ENCODE assay signal across 9 mouse cellular contexts in the genomic region with DNA sequence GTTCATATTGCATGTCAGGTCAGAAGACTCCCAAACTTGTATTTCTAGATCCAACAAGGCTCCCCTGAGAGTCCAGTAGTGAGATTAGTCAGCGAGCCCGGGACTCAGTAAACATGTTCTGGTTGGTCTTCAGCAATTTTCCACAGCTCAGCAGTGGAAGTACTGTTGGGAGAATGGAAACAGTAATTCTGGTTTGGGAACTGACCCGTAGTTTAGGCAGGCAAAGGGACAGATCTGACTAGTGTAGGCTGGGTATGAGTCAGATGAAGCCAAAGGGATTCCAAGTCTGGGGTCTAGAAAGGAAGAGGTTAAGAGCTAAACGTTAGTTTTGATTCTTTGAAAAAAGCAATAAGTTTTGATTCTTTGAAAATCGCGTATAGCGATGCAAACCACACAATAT. TPM values are rescaled to one million over a fixed set of nuclear protein-coding genes. Genes with fewer than 3 reads are reported as not detected.
DNase-seq lines count a peak whose midpoint lies in the region; ATAC-seq and TF ChIP-seq lines count a peak whose summit lies in the region.
"Had no signal": no experiment of that assay in that cellular context is flagged by ENCODE, and none has a peak within 500 bp of the region (broad histone marks: within the 10 kb centered on the region; RNA-seq: fewer than 3 reads in every experiment).

No protein-coding gene starts in this region.

- 3% methylated on average over 7 of the region's 7 CpGs for WGBS in lung, embryonic 15.5 days
- 14% methylated on average over 7 of the region's 7 CpGs for WGBS in embryonic facial prominence, embryonic 12.5 days
- WGBS in hindbrain, embryonic 14.5 days = 12% methylated on average over 7 of the region's 7 CpGs

- H3K9me3 ChIP-seq in lung, embryonic 15.5 days = no peaks in the 10 kb centered on the region
- no peaks in the 10 kb centered on the region for H3K9me3 ChIP-seq in embryonic facial prominence, embryonic 12.5 days
- no peaks in the 10 kb centered on the region for H3K9me3 ChIP-seq in hindbrain, embryonic 14.5 days (ENCODE audit: control insufficient read depth, low read length)

- TF ChIP-seq POLR2A in myocyte (IDR thresholded peaks at IDR 0.05; ENCODE audit: insufficient read length, low read depth) = no peak

- DNase-seq in lung, postnatal 36 days = no peak
- DNase-seq in hindbrain, embryonic 14.5 days (ENCODE audit: low spot score) = no peak
- DNase-seq in testis, postnatal 14 days (ENCODE audit: low spot score) = no peak
- DNase-seq in adrenal gland, adult 2 months = no peak
- DNase-seq in left cerebral cortex, postnatal 10 days (ENCODE audit: extremely low spot score in 1 of 2, low spot score in 2 of 2) = no peak

- H3K36me3 ChIP-seq in lung, embryonic 15.5 days = 0 out of 2 replicates have a peak, but pooled peaks cover 7% of the 10 kb centered on the region
- no peaks in the 10 kb centered on the region; the same call in 1 of the 2 replicates for H3K36me3 ChIP-seq in embryonic facial prominence, embryonic 12.5 days
- H3K36me3 ChIP-seq in hindbrain, embryonic 14.5 days (replicated peaks; ENCODE audit: control insufficient read depth, insufficient read depth) = 0 out of 2 replicates have a peak, but pooled peaks cover 4% of the 10 kb centered on the region
- H3K36me3 ChIP-seq in myocyte (ENCODE audit: control insufficient read depth, insufficient read depth) = no peaks in the 10 kb centered on the region

- intact Hi-C loops in left cerebral cortex, postnatal 10 days (cut with DNase I) = no loop called here

- peaks cover 22% of the 10 kb centered on the region for H3K4me1 ChIP-seq in lung, embryonic 15.5 days
- H3K4me1 ChIP-seq in embryonic facial prominence, embryonic 12.5 days = peaks cover 14% of the 10 kb centered on the region
- peaks cover 15% of the 10 kb centered on the region for H3K4me1 ChIP-seq in hindbrain, embryonic 14.5 days (replicated peaks; ENCODE audit: control insufficient read depth, insufficient read depth, low read length)

- peak overlapping the region; percentile 95 for H3K4me2 ChIP-seq in lung, embryonic 15.5 days
- peak overlapping the region; percentile 89 for H3K4me2 ChIP-seq in embryonic facial prominence, embryonic 12.5 days (replicated peaks)
- peak overlapping the region; percentile 92 for H3K4me2 ChIP-seq in hindbrain, embryonic 14.5 days (replicated peaks)
- peak overlapping the region; percentile 98 for H3K4me2 ChIP-seq in myocyte (ENCODE audit: low read depth)

- no peaks in the 10 kb centered on the region; the same call in 1 of the 2 replicates for H3K27me3 ChIP-seq in lung, embryonic 15.5 days
- 0 out of 2 replicates have a peak, but pooled peaks cover under 1% of the 10 kb centered on the region for H3K27me3 ChIP-seq in embryonic facial prominence, embryonic 12.5 days
- no peaks in the 10 kb centered on the region; the same call in 1 of the 2 replicates for H3K27me3 ChIP-seq in hindbrain, embryonic 14.5 days (ENCODE audit: control insufficient read depth, insufficient read depth, low read length)
- no peaks in the 10 kb centered on the region for H3K27me3 ChIP-seq in myocyte (ENCODE audit: control insufficient read depth, insufficient read depth, insufficient read length)

- peak overlapping the region; percentile 97 for H3K4me3 ChIP-seq in lung, embryonic 15.5 days
- peak overlapping the region; percentile 90 for H3K4me3 ChIP-seq in embryonic facial prominence, embryonic 12.5 days
- H3K4me3 ChIP-seq in hindbrain, embryonic 14.5 days (replicated peaks; ENCODE audit: low read length) = peak overlapping the region; percentile 93
- H3K4me3 ChIP-seq in myocyte = peak overlapping the region; percentile 95

- H3K79me2 ChIP-seq in myocyte (ENCODE audit: control insufficient read depth, insufficient read depth) = peaks cover 9% of the 10 kb centered on the region

- H3K27ac ChIP-seq in lung, embryonic 15.5 days = peak overlapping the region; percentile 93
- peak overlapping the region; percentile 92 for H3K27ac ChIP-seq in embryonic facial prominence, embryonic 12.5 days
- H3K27ac ChIP-seq in hindbrain, embryonic 14.5 days = peak overlapping the region; percentile 90

- H3K9ac ChIP-seq in lung, embryonic 15.5 days = peak overlapping the region; percentile 97
- peak overlapping the region; percentile 90 for H3K9ac ChIP-seq in embryonic facial prominence, embryonic 12.5 days
- H3K9ac ChIP-seq in hindbrain, embryonic 14.5 days = peak overlapping the region; percentile 97

- ATAC-seq in lung, embryonic 15.5 days (ENCODE audit: borderline replicate concordance, extremely low read depth, low FRiP score, low TSS enrichment) = no peak
- no peak for ATAC-seq in embryonic facial prominence, embryonic 12.5 days (ENCODE audit: insufficient number of reproducible peaks, insufficient read depth, low FRiP score, low TSS enrichment)
- ATAC-seq in hindbrain, embryonic 14.5 days (ENCODE audit: low FRiP score) = no peak

- H3ac ChIP-seq in myocyte (ENCODE audit: control insufficient read depth, insufficient read length) = peak overlapping the region; percentile 68

TF ChIP-seq in myocyte, 11 proteins besides CTCF, POLR2A, EP300 and RAD21:
- TF ChIP-seq TCF12 (IDR thresholded peaks at IDR 0.05; ENCODE audit: insufficient read depth, poor library complexity, severe bottlenecking) (no peak), SRF (IDR thresholded peaks at IDR 0.05; ENCODE audit: control insufficient read depth, insufficient read length, low read depth) (no peak)

RNA-seq across cellular contexts. Expression of a gene that starts 0.6 kb away (rescaled TPM):
- polyA plus RNA-seq in lung, embryonic 15.5 days (2015; fragmentation: Nextera tagmentation; extraction: Ambion mirVana) = 127 and 128 TPM in 2 replicates
- 93.6 and 99.3 TPM in 2 replicates for polyA plus RNA-seq in embryonic facial prominence, embryonic 12.5 days (2016; fragmentation: Nextera tagmentation; extraction: Ambion mirVana)
- 122 and 133 TPM in 2 replicates for polyA plus RNA-seq in hindbrain, embryonic 14.5 days (2014; fragmentation: Nextera tagmentation; extraction: Ambion mirVana)
- polyA plus RNA-seq in myocyte (2012; fragmentation: generic; extraction: Trizol) = 141 TPM
- total RNA-seq in adrenal gland, adult 2 months (2021) = 100 to 1,000 TPM; 102 to 116 TPM
- 186 and 204 TPM in 2 replicates for polyA plus RNA-seq in adrenal gland, adult 2 months (2012; rRNA removed)
- 10 to 100 TPM; 80.9 to 82.0 TPM for total RNA-seq in left cerebral cortex, postnatal 10 days (2021)

RNA-seq across cellular contexts. Expression of a gene that starts 7.1 kb away (rescaled TPM):
- 264 and 286 TPM in 2 replicates for polyA plus RNA-seq in lung, embryonic 15.5 days (2015; fragmentation: Nextera tagmentation; extraction: Ambion mirVana)
- 80.2 and 86.9 TPM in 2 replicates for polyA plus RNA-seq in embryonic facial prominence, embryonic 12.5 days (2016; fragmentation: Nextera tagmentation; extraction: Ambion mirVana)
- 102 and 117 TPM in 2 replicates for polyA plus RNA-seq in hindbrain, embryonic 14.5 days (2014; fragmentation: Nextera tagmentation; extraction: Ambion mirVana)
- polyA plus RNA-seq in myocyte (2012; fragmentation: generic; extraction: Trizol) = 2.5 TPM
- 10 to 100 TPM; 46.5 to 46.9 TPM for total RNA-seq in adrenal gland, adult 2 months (2021)
- polyA plus RNA-seq in adrenal gland, adult 2 months (2012; rRNA removed) = 109 and 114 TPM in 2 replicates
- total RNA-seq in left cerebral cortex, postnatal 10 days (2021) = 10 to 100 TPM; 57.4 to 59.1 TPM
- total RNA-seq: common myeloid progenitor, adult 5-6 weeks had no signal

RNA-seq across cellular contexts. Expression of a gene that starts 7.4 kb away (rescaled TPM):
- 3.7 and 5.0 TPM in 2 replicates for polyA plus RNA-seq in lung, embryonic 15.5 days (2015; fragmentation: Nextera tagmentation; extraction: Ambion mirVana)
- polyA plus RNA-seq in embryonic facial prominence, embryonic 12.5 days (2016; fragmentation: Nextera tagmentation; extraction: Ambion mirVana) = 7.7 and 8.0 TPM in 2 replicates
- 5.3 and 6.0 TPM in 2 replicates for polyA plus RNA-seq in hindbrain, embryonic 14.5 days (2014; fragmentation: Nextera tagmentation; extraction: Ambion mirVana)
- 0.19 TPM for polyA plus RNA-seq in myocyte (2012; fragmentation: generic; extraction: Trizol)
- 1 to 10 TPM; 2.1 to 3.7 TPM for total RNA-seq in adrenal gland, adult 2 months (2021)
- 0.62 and 0.94 TPM in 2 replicates for polyA plus RNA-seq in adrenal gland, adult 2 months (2012; rRNA removed)
- total RNA-seq in left cerebral cortex, postnatal 10 days (2021) = 1 to 10 TPM; 4.2 to 4.5 TPM
- total RNA-seq: common myeloid progenitor, adult 5-6 weeks had no signal

RNA-seq across cellular contexts. Expression of a gene that starts 25.9 kb away (rescaled TPM):
- polyA plus RNA-seq in lung, embryonic 15.5 days (2015; fragmentation: Nextera tagmentation; extraction: Ambion mirVana) = 1.3 and 1.7 TPM in 2 replicates
- 1.4 and 2.0 TPM in 2 replicates for polyA plus RNA-seq in embryonic facial prominence, embryonic 12.5 days (2016; fragmentation: Nextera tagmentation; extraction: Ambion mirVana)
- 0.42 and 0.91 TPM in 2 replicates for polyA plus RNA-seq in hindbrain, embryonic 14.5 days (2014; fragmentation: Nextera tagmentation; extraction: Ambion mirVana)
- polyA plus RNA-seq in myocyte (2012; fragmentation: generic; extraction: Trizol) = 0.07 TPM
- under 1 TPM; 0.32 to 0.38 TPM for total RNA-seq in adrenal gland, adult 2 months (2021)
- 0.06 and 0.11 TPM in 2 replicates for polyA plus RNA-seq in adrenal gland, adult 2 months (2012; rRNA removed)
- under 1 TPM; 0.15 to 0.41 TPM for total RNA-seq in left cerebral cortex, postnatal 10 days (2021)

RNA-seq across cellular contexts. Expression of a gene that starts 26.0 kb away (rescaled TPM):
- polyA plus RNA-seq in lung, embryonic 15.5 days (2015; fragmentation: Nextera tagmentation; extraction: Ambion mirVana) = 189 and 194 TPM in 2 replicates
- 201 and 209 TPM in 2 replicates for polyA plus RNA-seq in embryonic facial prominence, embryonic 12.5 days (2016; fragmentation: Nextera tagmentation; extraction: Ambion mirVana)
- polyA plus RNA-seq in hindbrain, embryonic 14.5 days (2014; fragmentation: Nextera tagmentation; extraction: Ambion mirVana) = 242 and 256 TPM in 2 replicates
- polyA plus RNA-seq in myocyte (2012; fragmentation: generic; extraction: Trizol) = 155 TPM
- total RNA-seq in adrenal gland, adult 2 months (2021) = 10 to 100 TPM; 68.3 to 84.3 TPM
- polyA plus RNA-seq in adrenal gland, adult 2 months (2012; rRNA removed) = 380 and 465 TPM in 2 replicates
- 100 to 1,000 TPM in 1 of 2 experiments, 10 to 100 TPM in 1; 95.7 to 101 TPM for total RNA-seq in left cerebral cortex, postnatal 10 days (2021)

Comparison
In these comparisons a context has a peak if more than half of its experiments do, and no peak if none do; other contexts are left out.
1. RNA of a gene that starts 7.1 kb away (polyA plus RNA-seq): 264 to 286 TPM in lung, embryonic 15.5 days, 102 to 117 TPM in hindbrain, embryonic 14.5 days, 109 to 114 TPM in adrenal gland, adult 2 months and 80.2 to 86.9 TPM in embryonic facial prominence, embryonic 12.5 days; 2.5 TPM in myocyte (single experiment); every median in the first group is over 10 times any median in the second.
2. Peak in every context shown above with its lines, with median percentiles within 50 percentile points of each other: H3K27ac ChIP-seq, H3K4me2 ChIP-seq, H3K4me3 ChIP-seq and H3K9ac ChIP-seq.